Mouse (Mus musculus) embryonic fibroblast, embryonic 13.5 days (primary cell): Measurements from ENCODE around the gene Dbil5.

Experiments
- CTCF ChIP-seq: IDR thresholded peaks from 2 replicates; pipeline ENCODE4 v1.5.1; 2011; ENCODE audit warnings: mild to moderate bottlenecking, control low read depth, low read length, moderate library complexity, borderline replicate concordance; ENCODE audit not compliant: insufficient read depth
- POLR2A ChIP-seq: IDR thresholded peaks from 2 replicates; pipeline ENCODE4 v1.6.1; 2011; ENCODE audit warnings: low read depth, mild to moderate bottlenecking, control low read depth, low read length, moderate library complexity

GRCm38 (mm10) chr11:76178726-76179494, 38.5 kb upstream of the Dbil5 start:
- TF ChIP-seq CTCF (no peak), POLR2A (no peak)
